Mouse (Mus musculus): ENCODE measurements around the gene Arl5a.

Arl5a gene

GRCm38 (mm10) chr2:52359722-52360121 is 65.0 kb downstream of the Arl5a start:
- DNase-seq = no peak

GRCm38 (mm10) chr2:52358156-52358555 is 66.5 kb downstream of the Arl5a start:
- DNase-seq = no peak

DNA sequence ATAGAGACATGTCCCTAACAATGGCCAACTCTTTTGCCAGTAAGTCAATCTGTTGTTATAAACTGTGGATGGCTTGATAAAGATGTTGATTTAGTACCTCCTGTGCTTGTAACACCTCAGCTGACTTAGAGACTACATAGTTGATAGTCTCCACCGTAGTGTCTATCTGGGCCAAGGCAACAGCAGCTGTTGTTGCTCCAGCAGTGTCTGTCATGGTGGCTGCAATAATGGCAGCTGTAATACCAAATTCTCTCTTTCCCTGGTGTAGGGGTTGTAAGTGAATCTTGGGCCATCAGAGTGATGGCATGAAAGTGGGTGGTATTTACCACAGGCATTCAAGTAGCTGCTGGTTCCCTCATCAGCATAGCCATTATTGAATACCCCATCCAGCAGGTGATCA is 73.7 kb downstream of the Arl5a start:
- no peak for DNase-seq
